ENCODE assay signal across 14 mouse cellular contexts in the genomic region with DNA sequence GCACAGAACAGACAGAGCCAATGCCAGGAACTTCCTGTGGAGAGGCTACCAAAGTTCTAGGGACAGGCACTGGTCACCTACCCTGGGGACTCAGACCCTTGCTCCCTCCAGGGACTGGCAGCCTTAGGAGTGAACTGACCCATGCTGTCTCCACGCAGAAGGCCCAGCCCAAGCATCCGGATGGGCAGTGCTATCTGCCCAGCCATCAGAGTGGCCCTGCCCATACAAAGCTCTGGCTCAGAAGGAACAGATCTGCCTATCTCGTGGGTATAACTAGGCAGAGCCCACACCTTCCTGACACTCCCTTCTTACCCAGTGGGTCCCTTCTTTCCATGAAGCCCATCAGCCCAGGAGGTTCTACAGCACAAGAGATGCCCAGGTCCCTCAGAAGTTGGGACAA. TPM values are rescaled to one million over a fixed set of nuclear protein-coding genes. Genes with fewer than 3 reads are reported as not detected.
DNase-seq lines count a peak whose midpoint lies in the region; ATAC-seq and TF ChIP-seq lines count a peak whose summit lies in the region.
"Had no signal": no experiment of that assay in that cellular context is flagged by ENCODE, and none has a peak within 500 bp of the region (broad histone marks: within the 10 kb centered on the region; RNA-seq: fewer than 3 reads in every experiment).

No protein-coding gene starts in this region.

- intact Hi-C loops in heart, adult 2 months (cut with DNase I): loop anchor here (1.0 kb wide), 1 partner anchor 14 kb away; no protein-coding TSS in a partner anchor

- no peak for TF ChIP-seq CTCF in heart, adult 2 months (IDR thresholded peaks at IDR 0.05)
- TF ChIP-seq CTCF in liver, postnatal 0 days (IDR thresholded peaks at IDR 0.05; ENCODE audit: low read depth): no peak

- peak overlapping the region; percentile 53 for H3K27ac ChIP-seq in heart, adult 2 months
- H3K27ac ChIP-seq in heart, embryonic 11.5 days (ENCODE audit: low read depth, low read length): no peak overlapping the region
- no peak overlapping the region for H3K27ac ChIP-seq in liver, embryonic 11.5 days (ENCODE audit: low read depth, low read length)
- H3K27ac ChIP-seq in liver, postnatal 0 days (ENCODE audit: low read depth): no peak overlapping the region
- peak overlapping the region; percentile 24; the same call in 1 of the 2 replicates for H3K27ac ChIP-seq in brown adipose tissue, adult 24 weeks (replicated peaks; ENCODE audit: low read depth, low read length)
- H3K27ac ChIP-seq: stomach, embryonic 15.5 days had no signal

- no peak overlapping the region for H3K9ac ChIP-seq in heart, adult 2 months (ENCODE audit: low read depth, low read length)
- no peak overlapping the region for H3K9ac ChIP-seq in heart, embryonic 11.5 days (ENCODE audit: low read depth, low read length)
- peak overlapping the region; percentile 25; the same call in 1 of the 2 replicates for H3K9ac ChIP-seq in liver, embryonic 11.5 days (ENCODE audit: low read depth, low read length)
- no peak overlapping the region for H3K9ac ChIP-seq in liver, postnatal 0 days (replicated peaks)
- H3K9ac ChIP-seq: forebrain, embryonic 13.5 days; stomach, embryonic 15.5 days had no signal

- H3K79me2 ChIP-seq in heart, adult 2 months (replicated peaks; ENCODE audit: control insufficient read depth, insufficient read depth, low read length): peaks cover 11% of the 10 kb centered on the region

- WGBS in heart, adult 2 months: 28% methylated on average over 3 of the region's 3 CpGs
- 64% methylated on average over 3 of the region's 3 CpGs for WGBS in heart, embryonic 11.5 days (ENCODE audit: insufficient replicate concordance)
- 47% methylated on average over 3 of the region's 3 CpGs for WGBS in liver, embryonic 11.5 days
- 46% methylated on average over 3 of the region's 3 CpGs for WGBS in liver, postnatal 0 days (ENCODE audit: insufficient replicate concordance)

- peaks cover 1% of the 10 kb centered on the region; the same call in 1 of the 2 replicates for H3K36me3 ChIP-seq in heart, adult 2 months (ENCODE audit: control insufficient read depth, insufficient read depth, low read length)
- H3K36me3 ChIP-seq in heart, embryonic 11.5 days (ENCODE audit: control insufficient read depth, insufficient read depth, low read length): peaks cover 5% of the 10 kb centered on the region; the same call in 1 of the 2 replicates
- H3K36me3 ChIP-seq in liver, embryonic 11.5 days (ENCODE audit: control insufficient read depth, insufficient read depth, low read length): peaks cover 11% of the 10 kb centered on the region; the same call in 1 of the 2 replicates
- peaks cover 10% of the 10 kb centered on the region; the same call in 1 of the 2 replicates for H3K36me3 ChIP-seq in liver, postnatal 0 days (replicated peaks; ENCODE audit: insufficient read depth, low read length)

- no peaks in the 10 kb centered on the region for H3K27me3 ChIP-seq in heart, adult 2 months (ENCODE audit: control insufficient read depth, insufficient read depth, low read length)
- H3K27me3 ChIP-seq in heart, embryonic 11.5 days (ENCODE audit: control insufficient read depth, insufficient read depth, low read length): no peaks in the 10 kb centered on the region
- no peaks in the 10 kb centered on the region for H3K27me3 ChIP-seq in liver, embryonic 11.5 days (replicated peaks; ENCODE audit: control insufficient read depth, insufficient read depth, low read length)
- H3K27me3 ChIP-seq in liver, postnatal 0 days (ENCODE audit: insufficient read depth, low read length): no peaks in the 10 kb centered on the region
- H3K27me3 ChIP-seq: forebrain, embryonic 13.5 days; Patski; stomach, embryonic 15.5 days had no signal

- TF ChIP-seq EP300 in heart, adult 2 months (IDR thresholded peaks at IDR 0.05; ENCODE audit: insufficient read depth, low read depth, low read length): no peak
- no peak for TF ChIP-seq EP300 in liver, postnatal 0 days (IDR thresholded peaks at IDR 0.05; ENCODE audit: low read depth)

- H3K4me3 ChIP-seq in heart, adult 2 months: no peak overlapping the region
- H3K4me3 ChIP-seq in heart, embryonic 11.5 days (ENCODE audit: low read depth, low read length): no peak overlapping the region
- H3K4me3 ChIP-seq in liver, embryonic 11.5 days (ENCODE audit: low read depth, low read length): no peak overlapping the region
- no peak overlapping the region for H3K4me3 ChIP-seq in liver, postnatal 0 days (ENCODE audit: low read depth, low read length)
- no peak overlapping the region for H3K4me3 ChIP-seq in brown adipose tissue, adult 24 weeks (ENCODE audit: insufficient read depth, low read depth, low read length)
- H3K4me3 ChIP-seq: forebrain, embryonic 13.5 days; stomach, embryonic 15.5 days had no signal

- no peak overlapping the region for H3K4me2 ChIP-seq in heart, embryonic 11.5 days
- no peak overlapping the region for H3K4me2 ChIP-seq in liver, embryonic 11.5 days
- no peak overlapping the region for H3K4me2 ChIP-seq in liver, postnatal 0 days (ENCODE audit: low read depth, low read length)
- H3K4me2 ChIP-seq: forebrain, embryonic 13.5 days; stomach, embryonic 15.5 days had no signal

- no peak for ATAC-seq in heart, embryonic 11.5 days (replicated peaks; ENCODE audit: insufficient number of reproducible peaks, low FRiP score, low TSS enrichment)
- 0 out of 2 replicates have a peak, but pooled peaks have one; percentile 7 for ATAC-seq in liver, embryonic 11.5 days (replicated peaks; ENCODE audit: low FRiP score)
- no peak for ATAC-seq in liver, postnatal 0 days
- ATAC-seq in megakaryocyte, adult 5-6 weeks (ENCODE audit: poor library complexity, severe bottlenecking): peak; percentile 16
- ATAC-seq: forebrain, embryonic 13.5 days; Patski had no signal

- peaks cover 38% of the 10 kb centered on the region for H3K4me1 ChIP-seq in heart, adult 2 months (ENCODE audit: control insufficient read depth, insufficient read depth, low read length)
- peaks cover 84% of the 10 kb centered on the region for H3K4me1 ChIP-seq in heart, embryonic 11.5 days (ENCODE audit: control insufficient read depth, insufficient read depth, low read length)
- H3K4me1 ChIP-seq in liver, embryonic 11.5 days (replicated peaks; ENCODE audit: control insufficient read depth, insufficient read depth, low read length): peaks cover 47% of the 10 kb centered on the region
- peaks cover 53% of the 10 kb centered on the region for H3K4me1 ChIP-seq in liver, postnatal 0 days (ENCODE audit: insufficient read depth)
- H3K4me1 ChIP-seq in brown adipose tissue, adult 24 weeks (ENCODE audit: control insufficient read depth, insufficient read depth, insufficient read length, low read length): peaks cover 44% of the 10 kb centered on the region

- no peak for TF ChIP-seq POLR2A in heart, adult 2 months (IDR thresholded peaks at IDR 0.05; ENCODE audit: insufficient read depth, low read depth, low read length)

- H3K9me3 ChIP-seq in heart, embryonic 11.5 days (replicated peaks; ENCODE audit: control insufficient read depth, low read length): no peaks in the 10 kb centered on the region
- H3K9me3 ChIP-seq in liver, embryonic 11.5 days (ENCODE audit: control insufficient read depth, low read length): no peaks in the 10 kb centered on the region
- no peaks in the 10 kb centered on the region for H3K9me3 ChIP-seq in liver, postnatal 0 days (ENCODE audit: low read length)
- H3K9me3 ChIP-seq: forebrain, embryonic 13.5 days; stomach, embryonic 15.5 days had no signal

- DNase-seq in heart, adult 2 months: peak; percentile 15 to 27
- no peak for DNase-seq in liver, embryonic 11.5 days (ENCODE audit: low spot score)
- DNase-seq in liver, postnatal 0 days: no peak
- DNase-seq in left cerebral cortex, adult 9 months (ENCODE audit: low spot score in 2 of 2): no peak
- DNase-seq: adrenal gland, adult 8-10 months; gastrocnemius, postnatal 36 days; kidney, adult 11 months; thymus, adult 18-20 months had no signal

RNA-seq across cellular contexts. Expression of a gene that starts 19.8 kb away (rescaled TPM):
- total RNA-seq in heart, adult 2 months (2021): 100 to 1,000 TPM; 113 to 137 TPM
- 92.6 and 98.5 TPM in 2 replicates for polyA plus RNA-seq in heart, adult 2 months (2012; rRNA removed)
- polyA plus RNA-seq in heart, embryonic 11.5 days (2014; fragmentation: Nextera tagmentation; extraction: Ambion mirVana): 42.8 and 45.3 TPM in 2 replicates
- polyA plus RNA-seq in liver, embryonic 11.5 days (2014; fragmentation: Nextera tagmentation; extraction: Ambion mirVana): 23.8 and 26.0 TPM in 2 replicates
- polyA plus RNA-seq in liver, postnatal 0 days (2015; fragmentation: Nextera tagmentation; extraction: Ambion mirVana): 17.7 and 17.8 TPM in 2 replicates
- polyA plus RNA-seq in brown adipose tissue, adult 24 weeks (2012; ENCODE audit: insufficient read depth, insufficient read length, missing spikeins): 42.2 and 61.6 TPM in 2 replicates
- total RNA-seq in megakaryocyte, adult 5-6 weeks (2015): 35.0 and 47.6 TPM in 2 replicates
- total RNA-seq in megakaryocyte, adult 5-6 weeks (2017): 36.2 and 36.5 TPM in 2 replicates

RNA-seq across cellular contexts. Expression of a gene that starts 20.8 kb away (rescaled TPM):
- total RNA-seq in heart, adult 2 months (2021): 10 to 100 TPM; 44.8 to 50.6 TPM
- polyA plus RNA-seq in heart, adult 2 months (2012; rRNA removed): 89.9 and 95.3 TPM in 2 replicates
- polyA plus RNA-seq in heart, embryonic 11.5 days (2014; fragmentation: Nextera tagmentation; extraction: Ambion mirVana): 27.9 and 28.7 TPM in 2 replicates
- 38.8 and 39.5 TPM in 2 replicates for polyA plus RNA-seq in liver, embryonic 11.5 days (2014; fragmentation: Nextera tagmentation; extraction: Ambion mirVana)
- 6.7 and 6.8 TPM in 2 replicates for polyA plus RNA-seq in liver, postnatal 0 days (2015; fragmentation: Nextera tagmentation; extraction: Ambion mirVana)
- 41.4 and 51.7 TPM in 2 replicates for polyA plus RNA-seq in brown adipose tissue, adult 24 weeks (2012; ENCODE audit: insufficient read depth, insufficient read length, missing spikeins)
- total RNA-seq in megakaryocyte, adult 5-6 weeks (2015): 23.4 and 23.8 TPM in 2 replicates
- 14.7 and 19.1 TPM in 2 replicates for total RNA-seq in megakaryocyte, adult 5-6 weeks (2017)

RNA-seq across cellular contexts. Expression of a gene that starts 25.1 kb away (rescaled TPM):
- 10 to 100 TPM; 49.4 to 50.2 TPM for total RNA-seq in heart, adult 2 months (2021)
- polyA plus RNA-seq in heart, adult 2 months (2012; rRNA removed): 32.5 and 42.4 TPM in 2 replicates
- 61.3 and 64.3 TPM in 2 replicates for polyA plus RNA-seq in heart, embryonic 11.5 days (2014; fragmentation: Nextera tagmentation; extraction: Ambion mirVana)
- polyA plus RNA-seq in liver, embryonic 11.5 days (2014; fragmentation: Nextera tagmentation; extraction: Ambion mirVana): 80.1 and 83.2 TPM in 2 replicates
- 52.2 and 55.0 TPM in 2 replicates for polyA plus RNA-seq in liver, postnatal 0 days (2015; fragmentation: Nextera tagmentation; extraction: Ambion mirVana)
- polyA plus RNA-seq in brown adipose tissue, adult 24 weeks (2012; ENCODE audit: insufficient read depth, insufficient read length, missing spikeins): 93.7 and 101 TPM in 2 replicates
- 81.3 and 83.9 TPM in 2 replicates for total RNA-seq in megakaryocyte, adult 5-6 weeks (2015)
- 43.0 and 46.5 TPM in 2 replicates for total RNA-seq in megakaryocyte, adult 5-6 weeks (2017)

RNA-seq across cellular contexts. Expression of a gene that starts 38.5 kb away (rescaled TPM):
- under 1 TPM; 0.26 to 0.32 TPM for total RNA-seq in heart, adult 2 months (2021)
- 0.45 and 0.56 TPM in 2 replicates for polyA plus RNA-seq in heart, adult 2 months (2012; rRNA removed)
- polyA plus RNA-seq in heart, embryonic 11.5 days (2014; fragmentation: Nextera tagmentation; extraction: Ambion mirVana): 12.7 and 13.2 TPM in 2 replicates
- 28.2 and 29.4 TPM in 2 replicates for polyA plus RNA-seq in liver, embryonic 11.5 days (2014; fragmentation: Nextera tagmentation; extraction: Ambion mirVana)
- 4.7 and 4.9 TPM in 2 replicates for polyA plus RNA-seq in liver, postnatal 0 days (2015; fragmentation: Nextera tagmentation; extraction: Ambion mirVana)
- not detected in 2 replicates for polyA plus RNA-seq in brown adipose tissue, adult 24 weeks (2012; ENCODE audit: insufficient read depth, insufficient read length, missing spikeins)
- total RNA-seq in megakaryocyte, adult 5-6 weeks (2015): 8.7 and 12.8 TPM in 2 replicates
- 4.6 and 5.0 TPM in 2 replicates for total RNA-seq in megakaryocyte, adult 5-6 weeks (2017)
- total RNA-seq: gastrocnemius, postnatal 36 days had no signal

RNA-seq across cellular contexts. Expression of a gene that starts 54.0 kb away (rescaled TPM):
- total RNA-seq in heart, adult 2 months (2021): 10 to 100 TPM; 12.2 to 13.6 TPM
- polyA plus RNA-seq in heart, adult 2 months (2012; rRNA removed): 19.5 and 20.7 TPM in 2 replicates
- polyA plus RNA-seq in heart, embryonic 11.5 days (2014; fragmentation: Nextera tagmentation; extraction: Ambion mirVana): 31.2 and 36.3 TPM in 2 replicates
- polyA plus RNA-seq in liver, embryonic 11.5 days (2014; fragmentation: Nextera tagmentation; extraction: Ambion mirVana): 25.7 and 26.0 TPM in 2 replicates
- polyA plus RNA-seq in liver, postnatal 0 days (2015; fragmentation: Nextera tagmentation; extraction: Ambion mirVana): 5.8 and 6.4 TPM in 2 replicates
- 3.3 and 7.9 TPM in 2 replicates for polyA plus RNA-seq in brown adipose tissue, adult 24 weeks (2012; ENCODE audit: insufficient read depth, insufficient read length, missing spikeins)
- 7.9 and 8.4 TPM in 2 replicates for total RNA-seq in megakaryocyte, adult 5-6 weeks (2015)
- total RNA-seq in megakaryocyte, adult 5-6 weeks (2017): 12.5 and 16.3 TPM in 2 replicates

Comparison
In these comparisons a context has a peak if more than half of its experiments do, and no peak if none do; other contexts are left out.
1. H3K27ac ChIP-seq: peak in heart, adult 2 months (single experiment) and brown adipose tissue, adult 24 weeks (single experiment); none in heart, embryonic 11.5 days (single experiment), liver, embryonic 11.5 days (single experiment) and liver, postnatal 0 days (single experiment).
2. ATAC-seq: peak in liver, embryonic 11.5 days (single experiment) and megakaryocyte, adult 5-6 weeks (single experiment); none in heart, embryonic 11.5 days (single experiment) and liver, postnatal 0 days (single experiment).
3. DNase-seq: peak in heart, adult 2 months (2 of 2); none in liver, embryonic 11.5 days (single experiment), liver, postnatal 0 days (single experiment) and left cerebral cortex, adult 9 months (0 of 2).